Mouse (Mus musculus) adrenal gland, adult 2 months (tissue): ENCODE data around the gene Zscan21. TPM values are rescaled to one million over a fixed set of nuclear protein-coding genes. Genes with fewer than 3 reads are reported as not detected.
A peak's percentile ranks its signal among the peaks of the same experiment; 100 is the strongest.

Experiments used
- DNase-seq: peaks from one replicate; pipeline ENCODE4 v3.0.0; 2021
- microRNA-seq, 2 experiments: library from miRNA; unstranded; fragments of <30 nt; microRNA quantifications; one replicate each; pipeline ENCODE4 v1.2.0; 2021
- polyA plus RNA-seq: library from polyadenylated mRNA; depleted of rRNA; stranded (reverse); fragments of >200 nt; gene quantifications from 2 replicates; pipeline ENCODE4 v1.2.3, GENCODE M21; 2012; rRNA removed
- total RNA-seq, 2 experiments: library from RNA; stranded (reverse); gene quantifications; 2 replicates each; pipeline ENCODE4 v1.2.3; 2021

Gene Zscan21
- total and polyA plus RNA-seq, 3 experiments = 5.3 to 16.7 (median 14.8) TPM

- DNase-seq = no peak
Measured at GRCm38 (mm10) chr5:138118041-138118440, 1.3 kb downstream of the Zscan21 start.

- DNase-seq = no peak
Measured at GRCm38 (mm10) chr5:138132425-138133064, 15.8 kb downstream of the Zscan21 start.

- no peak for DNase-seq
Measured at GRCm38 (mm10) chr5:138137257-138137656, 20.6 kb downstream of the Zscan21 start.

GRCm38 (mm10) chr5:138137935-138138549 lies 21.3 kb downstream of the Zscan21 start:
- DNase-seq = peak; percentile 39

- DNase-seq = no peak
Measured at GRCm38 (mm10) chr5:138138585-138138984, 21.9 kb downstream of the Zscan21 start.

- no peak for DNase-seq
Measured at GRCm38 (mm10) chr5:138154390-138154789, 37.7 kb downstream of the Zscan21 start.

GRCm38 (mm10) chr5:138155443-138155976 lies 38.8 kb downstream of the Zscan21 start, which contains the start of gene Zfp113:
TSS of gene Zfp113 (minus strand) at chr5:138155744.
- peak; percentile 93 for DNase-seq

GRCm38 (mm10) chr5:138160224-138160762 lies 43.6 kb downstream of the Zscan21 start:
- DNase-seq = no peak

GRCm38 (mm10) chr5:138160842-138161665 lies 44.4 kb downstream of the Zscan21 start, which contains the start of gene Cops6:
TSS of gene Cops6 (plus strand) at chr5:138161071.
- peak; percentile 96 for DNase-seq

GRCm38 (mm10) chr5:138163046-138163445 lies 46.3 kb downstream of the Zscan21 start:
- no peak for DNase-seq

GRCm38 (mm10) chr5:138163610-138164009 lies 46.9 kb downstream of the Zscan21 start:
- no peak for DNase-seq

GRCm38 (mm10) chr5:138165594-138165993 lies 48.9 kb downstream of the Zscan21 start:
- DNase-seq = no peak

GRCm38 (mm10) chr5:138170936-138171561 lies 54.3 kb downstream of the Zscan21 start:
- DNase-seq = peak; percentile 97

- peak; percentile 99 for DNase-seq
Measured at GRCm38 (mm10) chr5:138171695-138172491, 55.2 kb downstream of the Zscan21 start, which contains the start of the genes Ap4m1 and Mcm7. TSS of gene Ap4m1 (plus strand) at chr5:138172002. TSS of gene Mcm7 (minus strand) at chr5:138172422.

GRCm38 (mm10) chr5:138173217-138173616 lies 56.5 kb downstream of the Zscan21 start:
- no peak for DNase-seq

Small RNAs within 50 kb of the gene (microRNA-seq; reads per million reads assigned to microRNA genes)
- gene Mir106b = 754 to 950 reads per million in 2 experiments
- gene Mir25 = 220 to 244 reads per million in 2 experiments
- gene Mir93 = 2,301 to 2,408 reads per million in 2 experiments

Other genes starting within 250 kb of the Zscan21 start
- gene Pilrb2, start 245.1 kb upstream of the Zscan21 start, total RNA-seq = 1 to 10 TPM in 1 of 2 experiments, under 1 TPM in 1; 0.81 to 1.8 TPM
- 1.1 and 3.8 TPM in 2 replicates for gene Pilrb2, start 245.1 kb upstream of the Zscan21 start, polyA plus RNA-seq
- under 1 TPM in 1 of 2 experiments, not detected in 1; 0.58 TPM for gene Cyp3a13, start 195.3 kb upstream of the Zscan21 start, total RNA-seq
- not detected in 2 replicates for gene Cyp3a13, start 195.3 kb upstream of the Zscan21 start, polyA plus RNA-seq
- gene Gjc3, start 153.8 kb upstream of the Zscan21 start, total RNA-seq = under 1 TPM; 0.06 to 0.38 TPM
- gene Gjc3, start 153.8 kb upstream of the Zscan21 start, polyA plus RNA-seq = 0.03 and 0.19 TPM in 2 replicates
- 1 to 10 TPM in 1 of 2 experiments, under 1 TPM in 1; 0.83 to 4.2 TPM for gene Azgp1, start 135.4 kb upstream of the Zscan21 start, total RNA-seq
- gene Azgp1, start 135.4 kb upstream of the Zscan21 start, polyA plus RNA-seq = 0.18 and 0.72 TPM in 2 replicates
- not detected for gene Smok3a, start 95.6 kb upstream of the Zscan21 start, total RNA-seq
- not detected in 2 replicates for gene Smok3a, start 95.6 kb upstream of the Zscan21 start, polyA plus RNA-seq
- gene Smok3b, start 95.5 kb upstream of the Zscan21 start, total RNA-seq = not detected
- not detected in 2 replicates for gene Smok3b, start 95.5 kb upstream of the Zscan21 start, polyA plus RNA-seq
- gene Smok3c, start 63.7 kb upstream of the Zscan21 start, total RNA-seq = not detected
- not detected in 2 replicates for gene Smok3c, start 63.7 kb upstream of the Zscan21 start, polyA plus RNA-seq
- 10 to 100 TPM; 33.9 to 40.2 TPM for gene Zkscan1, start 31.8 kb upstream of the Zscan21 start, total RNA-seq
- 2.7 and 3.4 TPM in 2 replicates for gene Zkscan1, start 31.8 kb upstream of the Zscan21 start, polyA plus RNA-seq
- gene Zfp113, start 38.8 kb downstream of the Zscan21 start, total RNA-seq = 10 to 100 TPM; 11.0 to 11.5 TPM
- 6.2 and 10.5 TPM in 2 replicates for gene Zfp113, start 38.8 kb downstream of the Zscan21 start, polyA plus RNA-seq
- 100 to 1,000 TPM; 132 to 160 TPM for gene Cops6, start 44.2 kb downstream of the Zscan21 start, total RNA-seq
- gene Cops6, start 44.2 kb downstream of the Zscan21 start, polyA plus RNA-seq = 44.6 and 49.2 TPM in 2 replicates
- 10 to 100 TPM; 19.4 to 20.1 TPM for gene Ap4m1, start 55.1 kb downstream of the Zscan21 start, total RNA-seq
- gene Ap4m1, start 55.1 kb downstream of the Zscan21 start, polyA plus RNA-seq = 24.9 and 27.7 TPM in 2 replicates
- gene Mcm7, start 55.5 kb downstream of the Zscan21 start, total RNA-seq = 10 to 100 TPM; 22.8 to 23.1 TPM
- 17.9 and 21.6 TPM in 2 replicates for gene Mcm7, start 55.5 kb downstream of the Zscan21 start, polyA plus RNA-seq
- 10 to 100 TPM; 41.7 to 44.7 TPM for gene Taf6, start 70.5 kb downstream of the Zscan21 start, total RNA-seq
- 63.3 and 72.2 TPM in 2 replicates for gene Taf6, start 70.5 kb downstream of the Zscan21 start, polyA plus RNA-seq
- gene Cnpy4, start 70.6 kb downstream of the Zscan21 start, total RNA-seq = 10 to 100 TPM; 18.1 to 28.7 TPM
- gene Cnpy4, start 70.6 kb downstream of the Zscan21 start, polyA plus RNA-seq = 0.68 and 1.1 TPM in 2 replicates
- 10 to 100 TPM in 1 of 2 experiments, 1 to 10 TPM in 1; 5.0 to 11.9 TPM for gene Mblac1, start 77.4 kb downstream of the Zscan21 start, total RNA-seq
- gene Mblac1, start 77.4 kb downstream of the Zscan21 start, polyA plus RNA-seq = 9.6 and 11.1 TPM in 2 replicates
- under 1 TPM; 0.29 to 0.66 TPM for gene Nxpe5, start 109.0 kb downstream of the Zscan21 start, total RNA-seq
- gene Nxpe5, start 109.0 kb downstream of the Zscan21 start, polyA plus RNA-seq = 0.17 and 0.20 TPM in 2 replicates
- 10 to 100 TPM; 72.3 to 99.9 TPM for gene Lamtor4, start 138.6 kb downstream of the Zscan21 start, total RNA-seq
- 184 and 189 TPM in 2 replicates for gene Lamtor4, start 138.6 kb downstream of the Zscan21 start, polyA plus RNA-seq
- 10 to 100 TPM; 24.3 to 28.4 TPM for gene BC037034, start 147.1 kb downstream of the Zscan21 start, total RNA-seq
- gene BC037034, start 147.1 kb downstream of the Zscan21 start, polyA plus RNA-seq = 93.4 and 115 TPM in 2 replicates
- under 1 TPM; 0.12 to 0.28 TPM for gene Gal3st4, start 155.9 kb downstream of the Zscan21 start, total RNA-seq
- gene Gal3st4, start 155.9 kb downstream of the Zscan21 start, polyA plus RNA-seq = 0.07 TPM in 2 replicates
- gene Gm43720, start 163.1 kb downstream of the Zscan21 start, total RNA-seq = not detected
- gene Gm43720, start 163.1 kb downstream of the Zscan21 start, polyA plus RNA-seq = not detected in 2 replicates
- under 1 TPM; 0.35 to 0.63 TPM for gene Gpc2, start 163.1 kb downstream of the Zscan21 start, total RNA-seq
- gene Gpc2, start 163.1 kb downstream of the Zscan21 start, polyA plus RNA-seq = 2.3 and 3.1 TPM in 2 replicates
- under 1 TPM in 1 of 2 experiments, not detected in 1; 0.06 TPM for gene Stag3, start 163.3 kb downstream of the Zscan21 start, total RNA-seq
- 0.68 TPM in 1 of 2 replicates, not detected in the other for gene Stag3, start 163.3 kb downstream of the Zscan21 start, polyA plus RNA-seq
- under 1 TPM in 1 of 2 experiments, not detected in 1; 0.55 TPM for gene Pvrig, start 225.1 kb downstream of the Zscan21 start, total RNA-seq
- 0.09 and 0.10 TPM in 2 replicates for gene Pvrig, start 225.1 kb downstream of the Zscan21 start, polyA plus RNA-seq